Mouse (Mus musculus): ENCODE results near the gene Pkm.
A peak's percentile ranks its signal among the peaks of the same experiment; 100 is the strongest.

Gene Pkm

DNA sequence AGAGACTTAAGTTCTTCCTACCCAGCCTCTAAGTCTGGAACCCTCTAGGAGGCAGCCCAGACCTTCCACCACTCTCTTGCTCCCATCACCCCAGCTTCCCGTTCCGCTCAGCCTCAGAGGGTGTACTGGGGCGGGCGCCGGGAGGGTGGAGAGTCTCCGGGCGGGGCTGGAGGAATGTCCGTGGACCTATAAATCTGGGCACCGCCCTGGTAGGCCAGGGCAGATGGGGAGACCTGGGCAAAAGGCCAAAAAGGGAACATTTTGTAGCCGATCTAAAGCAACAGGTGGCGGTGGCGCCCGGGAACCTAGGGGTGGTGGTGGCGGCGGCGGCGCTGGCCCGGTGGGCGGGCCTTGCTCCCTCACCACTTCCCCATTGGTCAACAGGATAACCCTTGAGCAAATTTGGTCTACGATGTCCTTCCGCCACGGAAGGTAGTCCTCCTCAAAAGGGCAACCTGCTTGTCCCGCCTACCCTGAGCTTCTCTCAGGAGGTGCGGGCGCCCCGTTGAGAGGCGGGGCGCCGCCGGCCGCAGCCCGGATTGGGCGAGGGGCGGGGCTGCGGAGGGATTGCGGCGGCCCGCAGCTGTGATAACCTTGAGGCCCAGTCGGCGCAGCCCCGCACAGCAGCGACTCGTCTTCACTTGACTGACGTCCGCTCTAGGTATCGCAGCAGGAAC is at the start of gene Pkm:
Gene Pkm (plus strand): TSS at position 411 of the 677 bp plus-strand sequence.
- peak; percentile 92 to 94 for DNase-seq (ENCODE audit: low spot score in 2 of 2)

DNA sequence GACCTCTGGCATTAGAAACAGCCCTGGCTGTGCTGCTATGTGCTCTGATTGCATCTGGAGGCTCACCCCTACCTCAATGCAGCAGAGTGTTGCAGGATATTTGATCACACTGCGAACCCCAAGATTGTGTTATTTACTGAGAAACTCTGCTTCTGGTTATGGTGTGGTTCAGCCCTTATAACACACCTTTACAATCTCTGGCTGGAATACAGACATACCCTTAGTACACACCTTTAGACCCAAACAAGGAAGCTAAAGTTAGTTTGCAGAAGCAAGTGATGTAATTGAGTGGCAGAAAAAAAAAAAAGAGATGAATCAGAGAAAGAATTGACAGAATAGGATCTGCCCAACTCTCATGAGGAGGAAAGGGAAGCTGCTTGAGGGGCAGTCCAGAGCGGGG is 45.2 kb upstream of the Pkm start:
- no peak for DNase-seq (ENCODE audit: low spot score in 2 of 2)

DNA sequence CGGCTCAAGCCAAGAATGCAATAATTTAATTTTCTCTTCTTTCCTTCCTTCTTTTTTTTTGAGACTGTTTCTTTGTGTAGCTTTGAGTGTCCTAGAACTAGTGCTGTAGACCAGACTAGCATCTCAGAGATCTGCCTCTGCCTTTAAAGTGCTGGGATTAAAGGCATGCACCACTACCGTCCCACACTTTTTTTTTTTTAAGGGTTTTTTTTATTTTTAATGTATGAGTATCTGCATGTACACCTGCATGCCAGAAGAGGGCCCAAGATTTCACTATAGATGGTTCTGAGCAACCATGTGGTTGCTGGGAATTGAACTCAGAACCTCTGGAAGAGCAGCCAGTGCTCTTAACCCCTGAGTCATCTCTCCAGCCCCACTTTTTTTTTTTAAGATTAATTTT is 40.4 kb upstream of the Pkm start:
- DNase-seq (ENCODE audit: low spot score in 2 of 2): no peak

DNA sequence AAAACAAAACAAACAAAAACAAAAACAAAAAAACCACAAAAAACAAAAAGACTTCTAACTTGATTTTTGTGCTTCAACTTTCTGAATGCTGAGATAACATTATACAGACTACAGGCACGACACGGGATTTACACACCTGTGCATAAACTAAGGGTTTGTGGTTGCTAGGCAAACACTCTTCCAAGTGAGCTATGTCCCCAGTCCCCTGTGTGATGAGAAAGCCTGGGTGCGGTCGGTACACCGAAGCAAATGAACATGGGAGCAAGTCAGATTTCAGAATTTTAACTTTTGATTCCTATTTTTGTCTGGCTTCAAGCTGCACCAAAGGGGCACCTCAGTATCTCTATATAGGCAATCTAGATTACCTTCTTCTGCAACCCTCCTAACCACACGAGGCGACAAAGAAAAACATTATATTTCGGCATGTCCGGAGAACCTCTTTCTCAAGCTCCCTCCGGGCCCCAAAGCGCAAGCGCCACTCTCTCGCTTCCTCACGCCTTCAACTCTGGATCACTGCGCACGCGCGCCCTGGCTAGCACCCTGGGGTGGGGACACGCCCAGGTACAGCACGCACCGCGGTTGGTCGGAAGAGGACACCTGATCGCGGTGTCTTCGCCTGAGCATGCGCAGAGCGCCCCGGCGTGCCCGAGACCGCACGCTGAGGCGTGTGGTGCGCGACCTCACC is 39.4 kb upstream of the Pkm start, which contains the start of gene Parp6:
Gene Parp6 (plus strand): TSS at position 663 of the 685 bp plus-strand sequence.
- DNase-seq (ENCODE audit: low spot score in 2 of 2): peak; percentile 100

DNA sequence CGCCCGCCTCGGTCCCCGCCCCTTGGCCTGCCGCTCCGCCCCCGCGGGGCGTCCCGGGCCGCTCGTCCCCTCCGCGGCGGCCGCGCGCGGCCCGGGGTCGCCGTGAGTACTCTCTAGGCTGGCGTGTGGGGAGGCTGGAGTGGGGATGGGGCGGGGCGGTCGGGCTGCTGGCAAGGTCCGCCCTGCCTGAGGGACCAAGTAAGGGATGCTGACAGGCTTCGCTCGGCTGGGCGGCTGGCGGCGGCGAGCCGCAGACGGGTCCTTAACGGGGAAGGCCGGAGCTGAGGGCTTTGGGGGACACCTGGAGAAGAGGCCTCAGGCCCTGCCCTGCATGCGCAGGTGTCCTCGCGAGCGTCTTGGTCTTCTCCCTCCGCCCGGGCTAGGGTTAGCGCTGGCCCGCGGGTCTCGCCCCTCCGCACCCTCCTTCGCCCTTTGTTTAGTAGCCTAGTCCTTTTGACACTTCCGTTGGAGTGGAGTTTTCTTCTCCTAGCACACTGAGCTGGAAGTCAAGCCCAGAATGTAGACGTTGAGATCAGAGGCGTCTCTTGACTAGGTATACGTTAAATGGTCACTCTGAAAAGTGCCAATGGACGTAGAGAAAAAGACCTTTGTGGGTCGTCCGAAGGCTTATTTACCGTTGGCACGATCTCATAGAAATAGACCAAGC is 38.7 kb upstream of the Pkm start:
- DNase-seq (ENCODE audit: low spot score in 2 of 2): no peak

DNA sequence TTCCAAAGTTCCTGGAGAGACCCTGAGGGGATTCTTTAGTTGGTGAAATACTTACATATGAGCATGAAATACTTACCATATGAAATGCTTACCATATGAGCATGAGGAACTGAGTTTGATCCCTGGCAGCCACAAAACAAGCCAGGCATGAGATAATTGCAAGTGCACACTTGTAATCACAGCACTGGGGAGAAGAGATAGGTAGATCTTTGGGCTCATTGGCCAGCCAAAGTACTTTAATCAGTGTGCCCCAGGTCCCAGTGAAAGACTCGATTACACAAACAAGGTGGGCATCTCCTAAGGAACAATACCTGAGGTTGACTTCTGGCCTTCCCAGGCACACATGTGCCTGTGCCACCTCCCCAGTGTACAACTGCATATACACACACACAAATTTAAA is 17.8 kb upstream of the Pkm start:
- no peak for DNase-seq (ENCODE audit: low spot score in 2 of 2)

DNA sequence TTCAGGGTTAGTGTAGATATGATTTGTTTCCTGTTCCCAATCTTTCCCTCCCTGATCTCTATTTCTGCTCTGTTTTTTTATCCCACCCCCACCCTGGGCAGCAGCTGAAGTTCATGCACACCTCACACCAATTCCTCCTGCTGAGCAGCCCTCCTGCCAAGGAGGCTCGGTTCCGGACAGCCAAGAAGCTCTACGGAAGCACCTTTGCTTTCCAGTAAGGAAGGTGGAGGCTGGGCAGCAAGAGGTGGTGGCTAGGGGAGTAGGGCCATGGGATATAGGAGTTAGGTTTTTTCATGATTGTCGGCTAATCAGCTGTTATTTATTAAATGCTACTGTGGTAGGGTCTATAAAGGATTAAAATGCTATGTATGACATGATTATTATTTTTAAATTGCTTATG is 16.2 kb upstream of the Pkm start:
- no peak for DNase-seq (ENCODE audit: low spot score in 2 of 2)

DNA sequence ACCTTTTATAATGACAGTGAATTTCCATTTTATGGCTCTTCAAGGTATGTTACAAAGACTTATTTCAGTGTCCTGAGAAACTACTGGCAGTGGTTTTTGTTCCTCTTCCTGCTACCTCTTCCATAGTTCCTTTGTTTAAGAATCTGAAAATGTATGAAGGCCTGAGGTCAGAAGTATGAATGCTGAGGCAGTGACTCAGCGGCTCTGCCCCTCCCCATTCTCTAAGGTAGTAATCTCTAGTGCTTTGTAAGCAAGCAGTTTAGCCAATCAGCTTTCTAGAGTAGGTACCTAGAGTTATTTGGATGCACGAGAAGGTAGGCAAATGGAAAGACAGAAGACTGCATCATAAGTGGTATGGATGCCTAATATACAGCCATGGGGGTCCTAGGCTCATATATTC is 14.8 kb upstream of the Pkm start:
- no peak for DNase-seq (ENCODE audit: low spot score in 2 of 2)

DNA sequence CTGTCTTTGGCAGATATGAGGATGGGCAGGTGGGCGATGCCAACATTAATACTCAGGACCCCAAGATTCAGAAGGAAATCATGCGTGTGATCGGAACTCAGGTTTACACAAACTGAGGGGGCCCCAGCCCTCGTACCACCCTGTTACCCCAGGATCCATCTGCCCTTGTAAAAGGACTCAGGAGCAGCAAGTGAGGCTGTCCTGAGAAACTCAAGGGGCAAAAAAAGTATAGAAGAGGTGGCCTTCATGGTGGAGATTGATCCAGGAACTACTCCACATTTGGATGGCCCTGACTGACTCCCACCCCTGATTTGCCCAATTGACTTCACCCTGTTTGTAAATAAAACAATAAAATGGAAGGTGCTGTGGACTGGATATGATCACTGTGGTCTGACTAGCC is 6.3 kb upstream of the Pkm start:
- no peak for DNase-seq (ENCODE audit: low spot score in 2 of 2)

DNA sequence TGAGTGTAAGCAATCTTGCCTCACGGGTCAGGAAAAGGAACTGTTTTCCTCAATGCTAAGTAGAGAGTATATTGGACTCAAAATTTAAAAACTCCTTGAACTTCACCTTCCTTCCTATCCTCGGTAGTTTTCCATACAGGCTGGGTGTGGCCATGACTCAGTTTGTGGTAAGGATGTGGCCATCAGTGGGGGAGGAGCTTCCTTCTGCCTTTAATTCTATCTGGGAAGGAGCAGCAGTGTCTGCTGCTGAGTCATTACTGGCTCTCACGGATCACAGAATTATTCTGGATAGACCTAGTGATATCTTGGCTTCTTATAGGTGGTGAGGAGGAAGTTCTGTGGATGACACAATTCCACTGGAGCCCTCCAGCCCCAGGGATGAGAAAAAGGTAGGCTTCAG is 2.8 kb upstream of the Pkm start:
- no peak for DNase-seq (ENCODE audit: low spot score in 2 of 2)

DNA sequence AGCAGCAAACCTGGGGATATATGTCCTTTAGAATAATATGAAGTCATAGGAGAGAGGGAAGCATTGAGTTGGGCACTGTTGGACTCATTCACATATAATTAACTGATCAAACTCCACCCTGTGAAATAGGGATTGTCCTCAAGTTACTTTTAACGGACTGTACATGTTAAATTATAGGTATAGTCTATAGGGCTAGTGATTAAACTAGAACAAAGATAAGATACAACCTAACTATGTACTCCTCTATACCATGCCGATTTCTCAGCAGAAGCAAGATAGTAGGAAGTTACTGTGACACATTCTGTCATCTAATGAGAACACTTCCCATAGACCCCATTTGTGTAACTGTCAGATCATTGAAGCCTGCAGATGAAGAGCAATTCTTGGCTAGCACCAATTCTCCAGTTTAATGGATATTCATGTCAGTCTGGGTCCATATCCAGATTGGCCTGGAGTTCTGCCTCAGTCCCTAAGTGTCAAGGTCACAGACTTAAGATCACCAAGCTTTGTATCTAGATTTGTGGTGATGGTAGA is 1.7 kb upstream of the Pkm start:
- no peak for DNase-seq (ENCODE audit: low spot score in 2 of 2)

DNA sequence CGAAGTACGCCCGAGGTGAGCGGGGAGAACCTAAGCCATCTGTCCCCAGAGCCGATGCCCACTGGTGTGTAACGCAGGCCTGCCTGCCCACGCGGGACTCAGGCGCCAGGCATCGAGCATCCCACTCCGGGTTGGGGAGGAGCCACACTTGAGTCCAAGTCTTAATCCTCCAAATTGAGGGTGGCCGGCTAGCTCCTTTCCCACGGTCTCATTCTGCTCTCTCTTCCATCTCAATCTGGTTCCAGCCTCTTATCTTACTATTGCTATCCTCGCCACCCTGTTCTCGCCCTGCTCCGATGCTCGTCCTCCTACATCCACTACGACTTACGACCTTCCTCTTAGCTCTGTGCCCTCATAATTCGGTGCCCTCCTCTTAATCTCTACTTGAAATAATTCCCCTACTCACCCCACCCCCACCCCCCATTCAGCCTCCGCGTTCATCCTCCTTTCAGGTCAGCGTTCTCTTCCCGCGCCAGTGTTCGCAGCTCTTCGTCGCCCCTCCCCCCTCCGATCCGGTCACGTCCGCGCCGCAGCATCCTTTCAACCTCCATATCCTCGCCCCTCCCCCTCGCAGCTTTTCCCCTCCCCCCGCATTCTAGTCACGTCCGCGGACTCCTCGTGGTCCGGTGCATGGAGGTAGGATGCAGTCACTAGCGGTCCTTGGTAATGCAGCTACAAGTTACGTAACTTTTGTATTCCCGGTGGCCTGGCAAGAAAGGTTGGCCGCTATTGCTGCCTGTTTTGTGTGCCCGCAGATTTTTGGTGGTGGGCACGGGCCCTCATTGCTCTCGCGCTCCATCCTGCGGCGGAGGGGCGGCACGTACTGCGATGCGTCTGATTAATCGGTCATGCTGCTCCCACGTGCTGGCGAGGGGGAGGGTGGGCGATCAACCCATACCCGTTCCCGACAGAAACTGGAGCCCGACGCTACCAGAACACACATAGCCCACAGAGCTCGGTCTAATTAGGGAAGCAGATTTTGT is 758 bp downstream of the Pkm start:
- peak; percentile 86 to 87 for DNase-seq (ENCODE audit: low spot score in 2 of 2)

DNA sequence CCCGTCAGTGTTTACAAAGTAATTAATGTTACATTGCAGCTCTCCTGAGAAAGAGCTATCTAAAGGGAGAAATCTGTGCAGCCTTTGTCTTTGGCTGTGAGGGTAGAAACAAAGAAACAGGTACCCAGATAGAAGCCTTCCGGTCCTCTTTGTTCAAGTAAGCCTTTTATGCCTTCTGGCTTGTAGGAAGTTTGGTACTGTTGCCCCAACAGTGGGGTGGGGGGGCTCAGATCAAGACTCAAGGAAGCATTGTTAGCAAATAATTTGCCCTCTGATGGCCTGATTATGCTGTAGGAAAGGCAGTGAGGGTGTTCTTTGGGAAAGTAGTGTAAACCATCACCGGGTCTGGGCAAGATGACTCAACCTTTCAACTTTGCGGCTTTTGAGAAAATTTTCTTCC is 2.0 kb downstream of the Pkm start:
- DNase-seq (ENCODE audit: low spot score in 2 of 2): no peak

DNA sequence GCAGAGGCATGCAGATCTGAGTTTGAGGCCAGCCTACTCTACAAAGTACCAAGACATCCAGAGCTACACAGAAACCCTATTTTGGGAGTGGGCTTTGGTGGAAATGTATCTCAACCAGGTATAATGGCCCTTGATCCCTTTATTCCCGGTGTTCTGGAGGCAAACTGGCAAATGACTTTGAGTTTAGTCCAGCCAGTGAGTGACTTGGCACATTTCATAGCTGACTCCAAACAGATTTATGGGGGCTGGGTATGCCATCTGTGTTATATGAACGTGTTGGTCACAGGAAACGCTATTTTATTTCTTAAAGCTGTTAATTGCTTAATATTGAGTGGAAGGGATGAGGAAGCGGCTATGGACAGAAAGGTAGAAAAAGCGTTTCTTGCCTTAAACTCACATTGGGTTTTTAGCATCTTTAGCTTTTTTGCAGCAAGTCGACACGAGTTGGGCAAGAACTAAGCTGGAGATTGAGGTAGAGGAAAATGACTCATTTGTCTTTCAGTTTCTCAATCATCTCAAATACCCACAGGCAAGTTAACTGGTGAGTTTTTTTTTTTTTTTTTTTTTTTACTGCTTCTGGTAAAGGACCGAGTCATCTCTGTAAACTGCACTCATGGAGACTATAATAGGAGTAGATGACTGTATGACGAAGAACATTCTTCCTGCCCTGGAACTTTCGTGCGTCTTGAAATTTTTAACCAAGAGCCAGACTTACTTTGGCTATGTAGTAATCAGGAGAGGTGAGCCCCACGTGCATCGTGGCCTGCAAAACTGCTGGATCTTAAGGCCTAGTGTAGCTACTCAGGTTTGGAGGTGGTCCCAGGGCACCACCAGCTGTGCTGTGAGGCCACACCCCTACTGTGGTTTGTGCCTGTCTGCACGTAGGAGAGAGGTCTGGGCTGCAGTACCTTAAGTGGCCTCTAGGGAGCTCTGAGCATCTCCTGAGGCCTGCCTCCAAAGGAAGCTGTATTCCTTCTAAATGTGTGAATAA is 3.2 kb downstream of the Pkm start:
- peak; percentile 72 for DNase-seq (ENCODE audit: low spot score in 2 of 2)

DNA sequence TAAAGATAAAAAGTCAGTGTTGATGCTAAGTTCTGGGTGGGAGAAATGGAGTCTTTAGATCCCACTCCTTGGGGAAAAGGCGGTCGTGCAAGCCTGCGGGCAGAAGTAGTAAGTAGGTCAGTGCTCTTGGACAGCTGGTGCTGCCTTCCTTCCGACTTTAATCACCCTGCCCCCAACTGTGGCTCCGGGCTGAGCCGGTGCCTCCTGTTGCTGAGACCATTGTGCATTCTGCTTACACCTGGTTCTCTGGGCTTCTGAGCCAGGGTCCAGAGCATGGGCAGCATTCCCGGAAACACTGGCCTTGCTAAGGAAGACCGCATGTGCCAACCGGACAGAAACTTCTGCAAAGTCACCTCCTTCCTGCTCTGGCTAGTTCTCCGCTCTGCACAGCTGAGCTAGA is 4.3 kb downstream of the Pkm start:
- DNase-seq (ENCODE audit: low spot score in 2 of 2): no peak

DNA sequence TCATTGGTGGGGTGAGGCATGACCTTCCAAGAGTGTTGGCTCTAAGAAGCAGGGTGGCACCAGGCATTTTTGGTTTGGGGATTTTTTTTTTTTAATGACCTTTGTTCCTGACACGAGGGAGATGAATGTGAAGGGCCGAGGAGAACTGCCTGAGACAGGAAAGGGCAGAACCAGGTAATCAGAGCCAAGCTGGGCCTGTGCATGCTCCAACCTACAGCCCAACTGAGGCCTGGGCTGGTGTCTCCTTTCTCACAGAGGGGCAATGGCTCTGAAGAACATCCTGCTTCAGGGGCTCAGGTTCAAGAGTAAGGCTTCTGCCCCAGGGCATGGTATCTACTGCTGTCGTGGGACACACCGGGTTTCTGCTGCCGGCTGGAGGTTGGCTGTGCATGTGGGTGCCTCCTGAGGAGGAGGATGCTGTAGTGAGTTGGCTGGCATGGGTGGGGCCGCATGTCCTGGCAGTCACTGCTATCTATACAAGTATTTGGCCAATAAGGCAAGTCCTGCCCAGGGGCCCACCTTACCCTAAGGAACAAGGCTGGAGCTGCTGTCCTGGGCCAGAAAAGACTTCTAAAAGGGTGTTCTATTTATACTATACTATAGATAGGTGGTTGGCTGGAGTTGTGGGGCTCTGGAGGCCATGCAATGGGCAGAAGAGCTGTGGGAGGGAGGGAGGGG is 5.3 kb downstream of the Pkm start:
- no peak for DNase-seq (ENCODE audit: low spot score in 2 of 2)

DNA sequence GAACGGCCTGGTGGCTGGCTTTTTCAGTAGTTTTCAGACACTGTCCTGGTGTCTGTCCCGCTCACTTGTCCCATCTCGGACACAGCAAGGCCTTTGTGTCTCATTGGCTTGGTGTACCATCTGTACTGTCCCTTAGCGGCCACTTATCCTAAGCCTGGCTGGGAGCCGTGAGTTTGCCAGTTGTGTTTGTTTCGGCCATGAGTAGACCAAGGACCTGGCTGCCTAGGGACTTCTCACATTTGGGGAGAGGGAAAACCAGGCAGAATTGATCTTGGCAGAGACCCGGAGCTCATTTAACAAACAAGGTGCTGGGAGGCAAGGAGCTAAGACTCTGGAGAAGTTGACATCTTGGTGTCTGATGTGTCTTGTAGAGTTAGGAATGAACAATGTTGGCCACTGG is 7.1 kb downstream of the Pkm start:
- DNase-seq (ENCODE audit: low spot score in 2 of 2): no peak

DNA sequence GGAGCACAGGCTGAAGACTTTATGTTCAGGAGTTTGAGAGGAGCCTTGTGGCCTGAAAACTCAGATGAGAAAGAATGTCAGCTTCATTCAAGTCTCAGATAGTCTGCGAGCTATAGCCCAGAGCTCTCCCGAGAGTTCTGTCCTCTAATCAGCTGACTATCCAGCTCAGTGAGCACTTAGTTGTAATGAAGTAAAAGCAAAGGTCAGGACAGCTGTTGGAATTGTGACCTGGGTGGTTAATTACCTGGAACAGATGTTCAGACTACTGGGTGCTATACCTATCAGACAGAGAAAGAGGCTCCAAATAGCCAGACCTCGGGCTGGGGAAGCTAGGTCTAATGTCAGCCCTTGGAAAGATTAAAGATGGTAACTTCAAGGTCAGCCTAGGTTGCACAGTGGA is 7.8 kb downstream of the Pkm start:
- DNase-seq (ENCODE audit: low spot score in 2 of 2): no peak

DNA sequence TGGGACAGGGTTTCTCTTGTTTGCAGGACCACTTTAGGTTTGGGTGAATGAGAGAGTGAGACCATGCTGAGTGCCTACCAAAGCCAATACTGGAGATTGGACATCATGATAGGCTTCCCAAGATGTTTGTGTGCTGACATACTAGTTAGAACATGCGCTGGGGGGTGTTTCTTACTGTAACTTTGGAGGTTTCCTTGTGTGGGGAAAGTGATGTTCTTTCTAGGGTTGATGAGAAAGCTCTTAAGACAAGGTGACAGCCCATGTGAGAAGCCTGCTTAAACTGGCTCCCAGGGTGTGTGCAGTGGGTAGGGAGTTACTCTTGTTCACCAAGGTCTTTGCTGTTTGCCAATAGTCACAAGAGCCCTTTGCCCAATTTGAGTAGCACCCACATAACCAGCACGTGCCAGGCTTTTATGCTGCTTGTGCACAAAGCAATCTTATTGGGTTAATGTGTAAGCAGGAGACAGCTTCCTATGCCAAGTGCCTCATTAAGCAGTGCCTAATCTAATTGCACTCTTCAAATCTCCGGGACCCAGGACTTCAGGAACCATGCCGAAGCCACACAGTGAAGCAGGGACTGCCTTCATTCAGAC is 8.6 kb downstream of the Pkm start:
- DNase-seq (ENCODE audit: low spot score in 2 of 2): no peak
